Mouse (Mus musculus) neutrophil, adult 5-6 weeks (primary cell): ENCODE data around the gene Gm1113. TPM values are rescaled to one million over a fixed set of nuclear protein-coding genes. Genes with fewer than 3 reads are reported as not detected.

Experiments used
- ATAC-seq: fragments of 151-379, 151-347 bp; 2 replicates; pipeline ENCODE4 v1.8.0; 2017; ENCODE audit warnings: mild to moderate bottlenecking, moderate TSS enrichment; ENCODE audit not compliant: insufficient number of reproducible peaks, poor library complexity, low FRiP score, severe bottlenecking; ENCODE audit errors: extremely low read depth
- total RNA-seq: library from RNA; stranded (forward); fragments of 200-1000 nt; gene quantifications from 2 replicates; pipeline ENCODE4 v1.2.3, GENCODE M21; 2017

The Gm1113 gene
- not detected in 2 replicates for total RNA-seq

DNA sequence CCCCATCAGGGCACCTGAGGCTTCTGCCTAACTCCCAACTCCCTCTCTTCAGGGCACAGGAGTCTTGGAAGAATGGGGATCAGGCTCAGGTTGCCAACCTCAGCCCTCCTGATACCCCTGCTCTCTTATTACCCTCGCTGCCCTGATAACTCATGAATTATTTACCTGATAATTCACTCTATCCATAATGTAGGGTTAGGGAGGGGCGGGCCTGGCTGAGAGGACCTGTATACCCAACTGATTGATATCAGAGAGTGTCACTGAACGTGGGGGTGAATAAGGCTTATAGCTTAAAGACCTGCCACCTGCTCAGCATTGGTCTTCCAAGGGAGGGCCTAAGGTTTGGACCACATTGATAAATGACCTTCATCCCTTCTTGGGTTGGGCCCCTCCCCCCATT is at the start of gene Gm1113:
Gm1113 (minus strand) TSS at position 101 of the 400 bp plus-strand sequence.
- ATAC-seq = no peak

DNA sequence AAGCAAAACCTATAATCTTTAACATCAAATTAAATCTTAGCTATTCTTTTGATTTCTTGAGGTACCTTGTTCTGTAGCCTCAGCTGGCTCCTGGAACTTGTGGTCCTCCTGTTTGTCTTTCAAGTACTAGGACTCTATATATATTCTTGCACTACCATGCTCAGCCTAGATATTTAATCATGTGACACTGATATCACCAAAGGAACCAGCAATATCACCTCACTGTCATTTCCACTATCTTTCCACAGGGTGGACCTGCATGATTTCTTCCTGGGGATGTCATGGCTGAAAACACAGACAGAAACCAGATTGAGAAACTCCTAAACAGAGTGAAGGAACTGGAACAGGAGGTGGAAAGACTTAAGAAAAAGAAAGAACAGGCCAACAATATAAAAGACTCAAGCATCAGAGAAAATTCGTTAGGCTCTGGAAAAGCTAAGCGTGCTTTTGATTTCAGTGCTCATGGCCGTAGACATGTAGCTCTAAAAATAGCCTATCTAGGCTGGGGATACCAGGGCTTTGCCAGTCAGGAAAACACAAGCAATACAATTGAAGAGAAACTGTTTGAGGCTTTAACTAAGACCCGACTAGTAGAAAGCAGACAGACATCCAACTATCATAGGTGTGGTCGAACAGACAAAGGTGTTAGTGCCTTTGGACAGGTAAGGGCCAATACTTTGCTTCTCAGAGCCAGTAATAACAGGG is 46.6 kb upstream of the Gm1113 start:
- ATAC-seq = no peak

DNA sequence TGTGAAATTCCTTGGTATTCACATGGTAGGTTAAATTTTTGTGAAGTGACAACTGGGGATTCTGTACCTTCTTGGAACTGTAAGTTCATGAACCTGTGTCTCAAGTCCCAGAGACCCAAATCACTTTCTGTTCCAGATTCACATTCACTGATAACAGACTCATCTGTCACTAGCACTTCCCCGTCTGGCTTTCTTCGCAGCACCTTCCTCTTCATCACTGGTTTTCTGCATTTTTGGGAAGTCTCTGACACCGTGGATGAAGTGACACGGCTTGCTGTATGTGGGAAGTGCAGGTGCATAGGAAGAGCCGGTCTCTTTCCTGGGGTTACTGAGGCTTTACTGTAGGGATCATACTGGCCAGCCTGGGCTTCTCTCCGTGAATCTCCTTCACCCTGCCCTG is 43.5 kb upstream of the Gm1113 start:
- ATAC-seq = no peak

DNA sequence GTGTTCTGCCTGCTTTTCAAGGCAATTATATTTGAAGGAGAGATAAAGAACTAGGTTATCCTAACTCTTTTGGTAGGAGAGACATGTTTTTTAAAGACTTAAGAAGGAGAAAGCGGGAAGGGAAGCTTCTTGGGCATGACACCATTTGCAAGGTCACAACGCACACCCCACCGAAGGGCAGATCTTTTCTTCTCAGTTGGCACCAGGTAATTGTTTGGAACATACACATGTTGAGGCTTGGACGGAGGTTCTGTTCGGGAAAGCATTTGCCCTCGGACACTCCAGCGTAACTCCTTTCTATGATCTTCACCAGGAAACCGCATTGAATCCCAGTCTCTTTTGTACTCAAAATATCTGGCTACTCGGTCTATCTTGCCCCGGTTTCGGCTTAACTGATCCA is 43.0 kb upstream of the Gm1113 start:
- no peak for ATAC-seq

DNA sequence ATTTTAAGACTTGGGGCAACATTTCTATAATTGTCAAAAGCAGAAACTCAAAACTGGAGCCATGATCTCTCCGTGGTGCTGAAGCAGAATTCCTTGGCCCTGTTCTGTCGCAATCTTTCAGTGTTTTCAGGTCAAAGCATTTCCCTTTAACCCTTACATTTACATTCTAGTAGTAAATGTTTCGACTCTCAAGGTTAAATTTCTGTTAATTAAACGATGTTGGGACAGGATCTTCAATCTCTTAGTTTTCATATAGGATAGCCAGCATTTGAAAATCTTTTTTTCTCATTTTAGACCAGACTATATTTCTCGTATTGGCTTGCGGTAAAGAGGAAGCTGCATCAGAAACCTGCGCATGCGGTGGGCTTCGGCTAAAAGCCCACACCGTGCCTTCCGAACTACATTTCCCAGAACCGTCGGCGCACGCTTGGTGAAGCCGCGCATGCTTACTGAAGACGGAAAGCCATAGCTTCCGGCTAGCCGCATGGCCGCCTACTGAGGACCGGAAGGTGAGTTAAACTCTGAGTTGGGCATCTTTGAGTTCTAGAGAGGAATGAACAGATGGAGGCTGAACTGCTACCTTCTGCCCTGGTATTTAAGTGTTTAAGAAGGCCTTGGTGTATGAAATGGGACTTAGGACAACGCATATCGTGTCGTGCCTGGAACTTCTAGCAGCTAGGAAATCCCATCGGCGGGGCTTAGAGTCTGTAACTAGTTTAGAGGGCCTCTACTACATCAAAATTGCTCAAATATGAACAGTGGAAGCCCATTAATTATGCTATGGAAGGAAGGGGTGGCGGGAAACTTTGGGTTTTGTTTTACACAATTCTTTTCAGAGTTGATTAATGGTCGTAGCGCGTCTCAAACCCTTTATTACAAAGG is 41.2 kb upstream of the Gm1113 start:
- ATAC-seq = peak; percentile 96

DNA sequence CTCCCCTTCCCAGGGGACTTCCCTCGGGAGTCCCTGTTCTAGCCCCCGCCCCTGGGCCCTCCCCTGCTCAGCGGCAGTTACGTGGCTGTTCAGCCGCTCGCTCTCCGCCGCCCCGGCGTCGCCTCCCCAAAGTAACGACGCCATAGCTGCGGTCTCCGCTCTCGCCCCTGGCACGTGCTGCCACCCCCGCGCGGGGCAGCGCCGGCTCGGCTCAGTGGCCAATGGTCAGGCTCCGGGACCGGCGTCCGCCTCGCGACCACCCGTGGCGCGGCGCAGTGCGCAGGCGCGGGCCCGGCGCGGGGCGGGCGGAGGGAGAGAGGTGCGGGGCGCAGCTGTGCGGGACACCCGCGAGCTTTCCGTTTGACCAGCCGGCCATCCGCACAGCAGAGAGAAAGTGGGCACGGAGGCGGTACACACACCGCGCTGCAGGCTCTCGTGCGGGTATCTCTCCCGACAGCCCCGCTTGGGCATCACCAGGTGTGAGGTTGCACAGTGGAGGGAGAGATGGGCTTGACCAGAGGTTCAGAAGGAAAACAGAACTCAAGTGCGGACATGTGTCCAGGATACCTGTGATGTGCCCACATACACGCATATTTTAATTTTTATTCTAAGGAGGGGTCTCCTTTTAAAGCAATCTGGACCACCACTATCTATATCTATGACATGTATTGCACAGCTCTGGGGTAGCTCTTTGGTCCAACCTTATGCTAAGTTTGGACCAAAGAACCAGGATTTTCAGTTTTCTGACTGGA is 40.4 kb upstream of the Gm1113 start, which contains the start of the genes Ddx25 and Pus3:
Ddx25 (minus strand) TSS at position 272 of the 752 bp plus-strand sequence.
Pus3 (plus strand) TSS at position 339 of the 752 bp plus-strand sequence.
- ATAC-seq = no peak

DNA sequence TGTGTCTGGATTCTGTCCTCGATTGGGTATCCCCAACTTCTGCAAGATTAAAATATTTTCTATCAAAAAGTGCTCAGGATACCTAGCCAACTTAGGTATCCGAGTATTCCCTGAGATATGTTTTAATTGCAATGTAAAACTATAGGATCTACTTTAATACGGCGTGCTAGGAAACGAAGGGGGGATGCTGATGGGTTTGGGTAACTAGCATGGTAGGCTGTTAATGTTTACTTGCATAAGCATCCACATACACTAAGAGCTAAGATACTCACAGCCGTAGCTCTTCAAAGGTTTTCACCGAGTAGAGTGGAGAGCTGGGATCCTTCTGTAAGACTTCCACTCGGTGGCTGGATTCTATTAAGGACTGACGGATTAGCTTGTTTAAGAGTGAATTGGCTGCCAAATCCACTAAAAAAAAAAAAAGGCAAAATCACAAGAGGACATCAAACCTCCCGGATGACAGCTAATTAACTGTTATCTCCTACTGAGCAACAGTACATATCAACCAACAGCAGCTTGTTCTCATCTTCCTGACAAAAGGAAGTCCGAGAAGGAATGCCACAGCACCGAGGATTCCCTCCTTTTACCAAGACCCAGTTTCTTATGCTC is 38.5 kb upstream of the Gm1113 start:
- ATAC-seq = no peak

DNA sequence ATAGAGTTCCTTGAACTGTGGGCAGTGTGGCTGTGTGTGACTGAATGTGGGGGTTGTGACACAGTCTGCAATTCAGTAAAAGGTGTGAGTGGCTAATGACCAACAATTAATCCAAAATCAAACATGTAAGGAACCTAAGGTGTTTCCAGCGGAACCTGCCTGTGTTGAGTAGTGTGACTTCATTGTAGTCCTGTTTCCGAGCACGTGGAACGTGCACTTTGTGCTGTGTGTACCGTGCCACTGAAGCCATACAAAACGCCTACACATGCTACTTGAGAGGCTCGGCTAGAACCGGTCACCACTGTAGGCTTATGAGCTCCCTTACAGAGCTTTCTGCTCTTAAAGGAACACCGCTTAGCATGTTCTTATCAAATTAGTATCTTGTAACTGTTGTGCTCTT is 30.4 kb upstream of the Gm1113 start:
- ATAC-seq = no peak

DNA sequence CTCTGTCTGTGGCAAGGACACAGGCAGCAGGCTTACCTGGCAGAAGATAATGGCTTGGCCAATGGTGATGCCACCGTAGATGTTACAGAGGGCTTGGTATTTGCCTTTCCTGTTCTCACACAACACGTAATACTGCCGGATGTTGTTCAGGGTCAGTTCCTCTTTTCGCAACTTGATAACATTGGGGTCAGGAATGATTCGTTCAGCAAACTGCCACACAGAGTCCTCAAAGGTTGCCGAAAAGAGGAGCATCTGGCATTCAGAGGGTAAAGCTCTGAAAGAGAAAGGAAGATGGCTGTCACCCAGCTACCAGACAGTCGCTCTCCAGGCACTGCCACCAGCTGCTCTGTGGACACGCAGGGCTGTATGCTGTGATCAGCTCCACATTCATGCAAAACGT is 28.7 kb upstream of the Gm1113 start:
- peak; percentile 94 for ATAC-seq

DNA sequence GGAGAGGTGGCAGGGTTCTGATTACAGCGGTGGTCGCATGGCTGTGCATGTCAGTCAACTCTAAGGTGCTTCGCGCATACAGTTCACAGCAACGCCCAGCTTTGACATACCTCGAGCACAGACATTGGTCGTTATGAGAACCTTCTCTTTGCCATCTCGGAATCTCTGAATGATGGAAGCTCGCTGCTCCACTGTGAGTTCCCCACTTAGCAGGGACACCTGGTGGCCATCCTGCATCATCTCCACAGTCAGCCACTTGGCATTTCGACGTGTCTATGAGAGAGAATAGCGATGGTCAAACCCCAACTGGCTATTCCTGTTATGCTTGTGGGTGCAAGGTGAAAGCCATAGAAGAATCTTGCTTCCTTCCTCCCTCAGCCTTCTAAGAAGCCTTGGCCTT is 27.6 kb upstream of the Gm1113 start:
- no peak for ATAC-seq

DNA sequence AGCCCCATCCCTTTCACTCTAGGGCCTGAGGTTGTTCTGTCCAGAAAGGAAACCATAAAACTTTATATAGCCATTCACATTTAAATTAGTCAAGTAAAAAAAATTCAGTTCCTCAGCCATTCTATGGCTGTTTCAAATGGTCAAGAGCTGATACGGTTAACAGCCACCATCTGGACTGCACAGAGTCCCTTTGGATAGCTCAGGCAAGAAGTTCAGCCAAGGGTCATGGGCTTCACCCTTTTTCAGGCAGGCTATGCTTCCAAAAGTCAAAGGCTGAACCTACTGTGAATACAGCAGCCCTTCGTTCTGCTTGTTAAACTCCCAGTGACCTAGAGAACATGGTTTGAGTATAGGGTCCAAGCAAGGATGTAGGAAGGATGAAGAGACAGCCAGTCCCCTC is 26.6 kb upstream of the Gm1113 start:
- ATAC-seq = no peak

DNA sequence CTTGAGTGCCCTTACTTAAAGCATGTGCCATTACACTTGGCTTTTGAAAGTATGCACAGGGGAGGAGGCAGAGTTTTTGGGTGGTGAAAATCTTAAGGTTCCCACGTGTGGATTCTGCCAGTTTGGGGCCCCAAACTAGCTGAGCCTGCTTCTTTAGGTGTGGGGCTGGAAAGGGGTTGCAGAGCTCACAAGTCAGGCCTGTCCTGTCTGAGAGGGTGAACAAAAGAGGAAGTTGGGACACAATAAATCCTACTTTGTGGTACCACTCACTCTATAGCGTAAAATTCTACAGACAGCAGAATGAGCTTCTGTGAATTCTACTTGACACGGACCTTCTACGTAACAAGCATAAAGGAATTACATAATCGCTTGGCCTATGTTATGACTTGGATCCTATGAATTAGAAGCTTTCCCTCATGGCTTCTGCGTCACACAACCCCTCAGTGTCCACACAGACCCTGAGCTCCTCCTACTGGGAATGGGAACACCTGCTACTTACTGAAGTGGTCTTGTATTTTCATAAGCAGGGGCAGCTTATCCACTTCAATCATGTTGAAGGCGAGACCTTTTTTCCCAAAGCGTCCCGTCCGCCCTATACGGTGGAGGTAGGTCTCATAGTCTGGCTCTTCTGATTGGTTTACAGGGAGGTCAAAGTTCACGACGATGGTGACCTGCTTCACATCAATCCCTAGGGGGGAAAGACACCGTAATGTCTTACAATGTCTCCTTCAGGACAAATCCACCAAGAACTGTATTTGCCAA is 25.2 kb upstream of the Gm1113 start:
- no peak for ATAC-seq

DNA sequence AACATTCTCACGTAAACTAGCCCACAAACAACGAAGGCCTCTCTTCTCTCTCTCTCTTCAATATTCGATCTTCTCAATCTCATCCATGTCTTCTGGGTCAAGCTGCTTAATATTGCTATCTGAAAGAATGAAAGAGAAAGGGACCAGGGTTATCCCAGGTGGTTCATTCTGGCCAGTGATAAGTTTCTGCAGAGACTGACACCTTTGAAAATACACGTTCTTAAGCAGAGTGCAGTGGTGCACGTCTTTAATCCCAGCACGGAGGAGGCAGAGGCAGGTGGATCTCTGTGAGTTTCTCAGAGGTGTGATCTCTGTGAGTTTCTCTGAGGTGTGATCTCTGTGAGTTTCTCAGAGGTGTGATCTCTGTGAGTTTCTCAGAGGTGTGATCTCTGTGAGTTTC is 23.9 kb upstream of the Gm1113 start:
- ATAC-seq = no peak

DNA sequence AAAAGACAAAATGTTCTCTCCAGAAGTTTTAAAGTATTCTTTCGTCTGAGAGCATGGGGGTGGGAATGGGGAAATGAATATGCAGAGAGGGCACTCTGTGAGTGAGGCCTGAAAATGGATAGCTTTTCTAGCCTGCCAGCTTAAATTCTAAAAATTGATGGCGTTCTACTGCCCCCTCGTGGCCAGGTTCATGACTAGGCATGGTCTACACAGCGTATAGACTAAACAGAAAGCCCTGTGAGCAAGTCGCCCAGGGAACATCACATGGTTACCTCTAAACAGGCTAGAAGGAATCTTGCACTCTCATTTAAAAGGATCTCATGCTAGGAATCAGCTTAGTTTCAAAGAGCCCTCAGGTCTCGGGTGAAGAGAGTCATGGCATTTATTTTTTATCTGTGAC is 23.4 kb upstream of the Gm1113 start:
- peak; percentile 80 for ATAC-seq

DNA sequence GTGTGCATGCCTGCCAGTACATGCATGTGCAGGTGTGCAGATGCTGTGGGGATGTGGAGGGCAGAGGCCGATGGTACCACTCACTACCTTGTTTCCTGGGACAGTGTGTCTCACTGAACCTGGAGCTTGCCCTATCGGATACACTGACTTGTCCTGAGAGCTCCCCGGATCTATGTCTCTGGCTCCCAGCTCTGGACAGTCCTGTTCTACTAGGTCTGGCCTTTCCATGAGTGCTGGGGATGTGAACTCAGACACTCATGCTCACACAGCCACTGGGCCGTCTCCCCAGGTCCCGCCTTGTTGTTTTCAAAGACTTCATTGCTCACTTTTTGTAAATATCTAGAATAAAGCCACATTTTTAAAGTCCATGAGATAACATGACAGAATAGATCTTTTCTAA is 23.0 kb upstream of the Gm1113 start:
- no peak for ATAC-seq

DNA sequence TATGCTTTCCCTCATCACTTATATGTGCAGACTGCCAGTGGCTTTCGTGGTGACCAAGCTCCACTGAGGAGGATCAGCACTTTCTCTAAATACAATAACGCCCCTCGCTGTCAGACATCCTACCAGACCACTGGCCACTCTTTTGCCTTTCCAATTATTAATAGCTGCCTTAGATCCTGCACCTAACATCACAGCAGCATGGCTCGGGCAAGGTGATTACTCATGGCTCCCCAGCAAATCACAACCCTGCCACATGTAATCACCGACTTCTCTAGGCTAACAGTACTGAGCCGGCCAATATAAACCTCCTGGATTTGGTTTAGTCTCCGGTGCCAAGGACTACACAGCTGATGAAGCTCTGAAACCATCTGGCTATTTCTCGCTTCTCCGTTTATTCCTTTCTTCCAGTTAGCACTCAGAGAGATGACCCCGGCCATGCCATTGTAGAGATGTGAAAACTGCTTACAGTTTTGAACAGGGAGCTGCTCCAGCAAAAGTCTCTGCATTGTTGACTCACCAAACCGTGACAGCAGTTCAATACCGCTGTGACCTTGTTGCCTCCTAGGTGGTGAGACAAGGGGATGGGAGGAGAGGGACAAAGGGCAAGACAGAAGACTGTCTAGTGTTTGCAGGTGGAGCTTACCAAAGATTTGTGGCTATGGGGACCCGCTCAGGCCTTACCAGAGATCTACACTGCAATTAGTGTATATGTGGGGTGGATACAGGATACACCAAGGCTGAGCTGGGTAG is 21.1 kb upstream of the Gm1113 start:
- no peak for ATAC-seq

DNA sequence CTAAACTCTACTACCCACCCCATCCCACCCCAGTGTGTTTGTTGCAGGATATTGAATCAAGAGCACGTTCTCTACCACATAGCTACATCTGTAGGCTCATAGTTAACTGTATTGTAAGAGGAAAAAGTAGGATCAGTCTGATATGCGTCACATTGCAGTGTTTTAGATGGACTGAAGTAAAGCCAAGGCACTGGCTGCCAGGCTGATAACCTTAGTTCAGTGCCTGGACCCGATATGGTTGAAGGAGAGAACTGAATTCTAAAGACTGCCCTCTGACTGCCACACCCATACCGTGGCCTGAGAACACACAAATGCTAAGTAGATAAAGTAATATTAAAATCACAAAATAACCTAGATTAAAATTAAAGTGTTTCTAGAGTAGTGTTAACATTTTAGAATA is 17.8 kb upstream of the Gm1113 start:
- no peak for ATAC-seq

DNA sequence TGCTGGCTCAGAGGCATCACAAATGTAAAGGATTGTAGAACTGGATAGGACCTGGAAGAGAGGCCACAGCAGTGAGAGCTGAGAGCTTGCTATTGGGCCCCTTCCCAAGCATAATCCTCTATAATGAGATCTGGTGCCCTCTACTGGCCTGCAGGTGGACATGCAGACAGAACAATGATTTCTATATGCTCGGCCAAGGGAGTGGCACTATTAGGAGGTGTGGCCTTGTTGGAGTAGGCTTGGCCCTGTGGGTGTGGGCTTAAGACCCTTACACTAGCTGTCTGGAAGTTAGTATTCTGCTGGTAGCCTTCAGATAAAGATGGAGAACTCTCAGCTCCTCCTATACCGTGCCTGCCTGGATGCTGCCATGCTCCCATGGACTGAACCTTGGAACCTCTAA is 17.0 kb upstream of the Gm1113 start:
- ATAC-seq = peak; percentile 86
